Mouse (Mus musculus) kidney, adult 18-20 months (tissue): Measurements from ENCODE around the gene Fam205a2.
"Not testable (repeated sequence)": the region's sequence is repeated elsewhere in the genome, so short reads cannot be mapped to it uniquely, and the experiment has no call there.

ENCODE experiments used
- DNase-seq: peaks from one replicate; pipeline ENCODE4 v3.0.0; 2021

The Fam205a2 gene

GRCm38 (mm10) chr4:42528075-42528474, at the start of gene Fam205a2:
Gene Fam205a2, minus strand, starts transcription at chr4:42528175.
- DNase-seq: not testable (repeated sequence)
